Mouse (Mus musculus): ENCODE measurements around the gene Dhx34.
"Not testable (repeated sequence)": the region's sequence is repeated elsewhere in the genome, so short reads cannot be mapped to it uniquely, and the experiment has no call there.

The Dhx34 gene

GRCm38 (mm10) chr7:16221582-16222272 is at the start of gene Dhx34:
Dhx34 (minus strand) TSS chr7:16222037.
- DNase-seq (ENCODE audit: low read depth) = peak; percentile 99

GRCm38 (mm10) chr7:16271139-16271538 is 49.3 kb upstream of the Dhx34 start:
- no peak for DNase-seq (ENCODE audit: low read depth)

DNA sequence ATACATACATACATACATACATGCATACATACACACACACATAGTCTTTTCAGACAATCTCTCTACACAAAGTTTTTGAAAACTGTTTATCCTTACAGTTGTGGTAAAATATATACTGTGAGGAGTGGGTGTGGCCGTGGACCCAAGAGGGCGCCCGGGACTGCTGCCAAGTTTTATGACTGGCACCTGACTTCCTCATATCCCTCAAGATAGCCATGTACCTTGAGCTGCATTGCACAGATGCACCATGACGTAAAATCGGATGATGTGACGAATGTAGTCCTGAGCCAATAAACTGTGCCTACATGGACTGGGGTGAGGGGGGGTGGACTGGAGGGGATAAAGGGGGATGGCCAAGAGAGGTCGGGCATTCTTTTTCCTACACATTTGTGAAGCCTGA is 44.8 kb upstream of the Dhx34 start:
- DNase-seq (ENCODE audit: low read depth) = not testable (repeated sequence)

DNA sequence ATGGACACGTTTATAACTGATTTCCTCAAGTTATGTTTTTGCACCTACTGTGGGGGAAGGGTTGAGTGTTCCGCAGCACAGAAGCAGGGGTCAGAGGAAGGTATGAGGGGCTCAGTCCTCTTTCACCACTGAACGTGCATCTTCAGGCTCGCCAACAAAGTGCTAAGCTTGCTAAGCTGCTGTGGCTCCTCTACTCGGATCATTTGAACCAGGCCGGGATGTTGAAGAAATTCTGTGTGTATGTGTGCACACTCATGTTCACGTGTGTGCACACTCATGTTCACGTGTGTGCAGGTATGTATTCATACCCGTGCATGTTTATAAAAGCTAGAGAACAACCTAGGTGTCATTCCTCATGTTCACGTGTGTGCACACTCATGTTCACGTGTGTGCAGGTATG is 44.0 kb upstream of the Dhx34 start:
- no peak for DNase-seq (ENCODE audit: low read depth)

DNA sequence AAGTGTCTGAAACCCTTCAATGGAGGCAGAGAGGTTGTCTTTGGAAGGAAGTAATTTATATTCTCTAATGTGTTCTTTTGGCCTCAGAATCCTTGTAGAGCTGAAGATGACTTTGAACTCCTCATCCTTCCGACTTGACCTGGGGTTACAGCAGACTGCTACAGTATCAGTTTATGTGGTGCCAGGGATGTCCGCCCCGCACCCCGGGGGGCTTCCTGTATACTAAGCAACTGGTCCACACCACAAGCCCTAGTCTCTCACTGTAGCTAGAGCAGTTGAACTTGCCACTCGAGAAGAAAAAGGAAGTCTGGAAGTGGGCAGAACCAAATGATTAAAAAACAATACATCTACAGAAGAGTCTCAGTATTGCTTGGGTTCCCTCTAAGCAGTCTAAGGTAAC is 42.0 kb upstream of the Dhx34 start:
- DNase-seq (ENCODE audit: low read depth) = no peak

- peak; percentile 96 for DNase-seq (ENCODE audit: low read depth)
Observed at GRCm38 (mm10) chr7:16263015-16263787, 41.4 kb upstream of the Dhx34 start.

- no peak for DNase-seq (ENCODE audit: low read depth)
Observed at GRCm38 (mm10) chr7:16261097-16261496, 39.3 kb upstream of the Dhx34 start.

DNA sequence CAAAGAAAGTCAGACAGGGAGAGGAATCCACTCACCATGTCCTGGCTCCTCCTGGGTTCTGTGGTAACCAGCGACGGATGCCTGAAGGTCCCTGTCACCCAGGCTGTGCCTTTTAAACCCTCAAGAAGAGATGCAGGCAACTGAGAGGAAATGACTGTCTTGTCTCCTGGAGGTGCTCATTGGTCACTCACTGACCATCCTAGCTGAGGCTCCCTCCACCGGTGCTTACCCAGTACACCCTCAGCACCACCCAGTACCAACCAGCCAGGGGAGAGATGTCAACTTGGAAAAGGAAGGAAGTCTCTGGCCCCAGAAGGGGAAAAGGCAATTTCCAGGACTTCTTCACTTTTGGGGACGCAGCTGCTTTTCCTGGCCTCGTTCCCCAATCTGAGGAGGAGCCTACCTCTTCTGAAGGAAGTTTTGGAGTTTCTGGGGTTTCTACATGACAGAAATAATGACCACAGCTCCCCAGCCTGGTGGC is 37.3 kb upstream of the Dhx34 start, which contains the start of gene C5ar1:
Gene C5ar1 (minus strand): TSS at position 431 of the 481 bp plus-strand sequence.
- no peak for DNase-seq (ENCODE audit: low read depth)

DNA sequence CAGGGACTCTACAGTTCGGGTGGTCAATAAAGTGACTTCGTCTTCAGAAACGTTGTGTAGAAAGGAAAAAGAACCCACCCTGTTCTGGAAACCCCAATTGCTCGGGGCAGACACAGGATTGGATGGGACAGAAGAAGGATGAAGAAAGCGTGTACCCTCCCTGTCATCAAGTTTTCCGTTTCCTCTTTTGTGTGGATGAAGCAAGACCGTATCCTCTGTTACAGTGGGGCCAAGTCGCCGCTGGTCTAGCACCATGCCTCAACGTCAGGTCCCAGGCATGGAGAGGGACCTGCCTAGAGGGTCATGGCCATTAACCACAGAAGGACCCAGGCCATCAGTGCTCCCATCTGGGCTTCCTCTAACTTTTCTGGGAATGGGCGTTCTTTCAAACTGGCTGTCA is 36.0 kb upstream of the Dhx34 start:
- no peak for DNase-seq (ENCODE audit: low read depth)

GRCm38 (mm10) chr7:16255963-16256362 is 34.1 kb upstream of the Dhx34 start:
- DNase-seq (ENCODE audit: low read depth) = not testable (repeated sequence)

- DNase-seq (ENCODE audit: low read depth) = no peak
Observed at GRCm38 (mm10) chr7:16254195-16254594, 32.4 kb upstream of the Dhx34 start.

GRCm38 (mm10) chr7:16250687-16251086 is 28.9 kb upstream of the Dhx34 start:
- DNase-seq (ENCODE audit: low read depth) = no peak

GRCm38 (mm10) chr7:16245958-16246357 is 24.1 kb upstream of the Dhx34 start:
- no peak for DNase-seq (ENCODE audit: low read depth)

DNA sequence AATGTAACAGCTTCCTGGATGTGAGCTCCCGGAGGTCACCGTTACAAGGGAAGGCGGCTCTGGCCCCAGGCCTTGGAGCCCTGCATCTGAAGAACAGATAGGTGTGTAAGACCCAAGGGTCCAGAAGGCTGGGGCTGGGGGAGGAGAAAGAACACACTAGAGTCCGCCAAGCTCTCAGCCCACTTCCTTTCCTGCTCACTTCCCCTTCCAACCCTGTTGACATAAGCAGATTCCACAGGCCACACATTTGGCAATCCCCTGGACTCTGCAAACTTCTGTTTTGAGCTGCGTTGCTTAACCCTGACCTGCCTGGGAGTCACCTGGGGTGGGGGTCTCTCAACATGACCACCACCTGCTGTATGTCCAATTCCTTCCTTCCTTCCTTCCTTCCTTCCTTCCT is 22.2 kb upstream of the Dhx34 start, which contains the start of gene C5ar2:
Gene C5ar2 (minus strand): TSS at position 88 of the 400 bp plus-strand sequence.
- no peak for DNase-seq (ENCODE audit: low read depth)

DNA sequence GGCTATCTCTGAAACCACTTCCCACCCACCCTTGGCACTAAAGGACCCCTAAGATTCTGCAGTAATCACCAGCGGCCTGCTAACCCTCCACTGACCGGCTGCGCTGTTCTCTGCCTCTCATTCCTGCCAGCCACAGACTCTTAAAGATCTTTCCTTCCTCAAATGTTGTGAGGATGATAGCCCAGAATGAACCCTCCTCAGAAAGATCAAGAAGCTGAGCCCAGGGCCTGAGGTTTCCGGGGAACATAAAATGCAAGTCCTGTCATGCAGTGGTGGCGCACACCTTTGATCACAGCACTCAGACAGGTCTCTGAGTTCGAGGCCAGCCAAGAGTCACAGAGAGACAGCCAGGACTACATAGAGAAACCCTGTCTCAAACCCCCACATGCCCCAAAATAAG is 20.4 kb upstream of the Dhx34 start:
- no peak for DNase-seq (ENCODE audit: low read depth)

GRCm38 (mm10) chr7:16241787-16242186 is 19.9 kb upstream of the Dhx34 start:
- peak; percentile 46 for DNase-seq (ENCODE audit: low read depth)

GRCm38 (mm10) chr7:16240978-16241303 is 19.1 kb upstream of the Dhx34 start:
- no peak for DNase-seq (ENCODE audit: low read depth)

DNA sequence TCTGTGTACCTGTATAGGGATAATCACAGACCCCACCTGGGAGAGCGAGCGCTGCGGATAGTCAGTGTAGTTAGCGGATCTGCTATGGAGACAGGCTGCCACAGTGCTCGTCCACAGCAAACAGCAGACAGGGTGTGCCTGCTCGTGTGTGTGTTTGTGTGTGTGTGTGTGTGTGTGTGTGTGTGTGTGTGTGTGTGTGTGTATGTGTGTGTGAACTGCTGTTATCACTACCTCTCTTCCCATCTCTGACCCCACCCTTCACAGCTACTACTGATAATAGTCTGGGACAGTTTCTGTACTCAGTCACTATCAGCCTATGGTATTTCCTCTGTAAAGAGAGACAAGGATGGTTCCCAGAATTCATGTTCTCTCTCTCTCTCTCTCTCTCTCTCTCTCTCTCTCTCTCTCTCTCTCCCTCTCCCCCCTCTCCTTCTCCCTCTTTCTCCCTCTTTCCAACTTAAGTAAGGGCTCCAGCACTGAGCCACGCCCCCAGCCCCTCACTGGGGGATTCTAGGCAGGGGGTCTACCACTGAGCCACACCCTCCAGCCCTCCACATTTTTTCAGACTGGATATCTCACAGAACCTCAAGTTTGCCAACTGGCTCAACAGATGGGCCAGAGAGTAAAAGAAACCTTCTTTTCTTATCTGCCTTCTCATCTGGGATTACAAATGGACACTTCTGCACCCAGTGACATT is 18.6 kb upstream of the Dhx34 start:
- DNase-seq (ENCODE audit: low read depth) = no peak

DNA sequence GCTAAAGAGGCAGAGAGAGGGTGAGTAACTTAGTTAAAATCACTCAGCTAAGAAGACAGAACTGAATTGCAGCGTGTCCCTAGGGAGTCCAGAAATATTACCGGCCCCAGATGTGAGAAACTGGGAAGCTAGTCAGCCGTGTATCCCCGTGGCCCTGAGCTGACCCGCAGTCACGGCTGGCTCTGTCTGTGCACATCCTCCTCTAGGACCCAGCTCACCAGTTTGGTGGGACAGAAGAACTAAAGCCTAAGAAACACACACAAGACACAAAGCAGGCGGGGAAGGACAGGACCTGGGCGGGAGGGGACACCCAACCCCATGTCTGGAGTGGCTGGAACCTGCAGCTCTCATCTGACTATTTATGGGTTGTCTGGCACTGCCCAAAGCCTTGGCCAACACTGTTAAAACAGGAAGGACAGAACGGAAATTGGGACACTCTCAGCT is 17.7 kb upstream of the Dhx34 start:
- DNase-seq (ENCODE audit: low read depth) = no peak

DNA sequence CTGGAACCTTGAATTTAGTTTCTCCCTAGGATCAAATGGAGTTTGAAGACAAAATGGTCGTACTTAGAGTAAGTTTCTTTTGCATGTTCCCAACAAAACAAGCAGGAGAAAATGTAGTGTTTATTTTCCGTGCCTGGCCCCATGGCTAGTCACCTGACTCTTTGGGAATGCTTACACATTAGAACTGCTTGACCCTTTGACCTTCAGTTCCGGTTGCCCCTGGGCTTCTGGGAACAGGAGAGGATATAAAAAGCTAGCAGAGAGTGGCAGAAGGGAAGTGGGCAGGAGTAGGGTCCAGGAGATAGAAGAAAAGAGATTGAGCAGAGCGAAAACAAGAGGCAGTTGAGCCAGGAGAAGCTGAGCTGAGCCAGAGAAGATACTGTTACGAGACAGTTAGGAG is 8.0 kb upstream of the Dhx34 start:
- no peak for DNase-seq (ENCODE audit: low read depth)

GRCm38 (mm10) chr7:16213986-16214385 is 7.9 kb downstream of the Dhx34 start:
- no peak for DNase-seq (ENCODE audit: low read depth)

- DNase-seq (ENCODE audit: low read depth) = no peak
Observed at GRCm38 (mm10) chr7:16213196-16213595, 8.6 kb downstream of the Dhx34 start.

Data from NIH3T3 (cell line).